Mouse (Mus musculus) B cell, adult 2 months (primary cell): ENCODE data around the gene Isoc2a.

Experiments
- DNase-seq, 2 experiments: peaks; one replicate each; pipeline ENCODE4 v3.0.0; 2022

Isoc2a gene

DNA sequence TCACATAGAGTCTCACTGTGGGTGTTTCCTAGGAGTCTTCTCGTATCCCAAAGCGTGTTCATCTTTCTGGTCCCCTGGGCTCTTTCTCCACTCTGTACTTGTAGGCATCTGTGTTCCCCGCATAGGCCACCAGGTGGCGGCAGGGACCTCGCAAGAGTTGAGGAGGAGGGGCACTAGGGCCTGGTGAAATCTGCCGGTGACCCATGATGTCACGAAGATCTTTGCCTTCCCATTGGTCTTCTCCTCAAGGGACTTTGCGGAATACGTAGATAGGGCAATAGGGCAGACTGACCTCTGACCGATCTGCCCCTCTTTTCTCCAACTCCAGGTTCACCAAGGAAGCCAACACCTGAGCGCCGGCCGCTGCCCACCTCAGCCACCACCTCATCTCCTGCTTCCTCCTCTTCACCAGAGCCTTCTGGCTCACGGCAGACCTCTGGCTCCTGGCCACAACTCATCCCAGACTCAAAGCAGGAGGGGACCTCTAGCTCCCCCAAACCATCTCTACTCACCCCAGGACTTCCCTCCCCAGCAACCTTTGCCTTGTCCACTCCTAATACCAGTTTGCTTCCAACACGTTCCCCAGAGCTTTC is 66.4 kb downstream of the Isoc2a start:
- DNase-seq = peak; percentile 97 to 98
